Comparison of ENCODE assay signal across 21 mouse cellular contexts in genomic region chr13:72581276-72581675, GRCm38 (mm10). TPM values are rescaled to one million over a fixed set of nuclear protein-coding genes. Genes with fewer than 3 reads are reported as not detected.
"Had no signal": no experiment of that assay in that cellular context is flagged by ENCODE, and none has a peak within 500 bp of the region (broad histone marks: within the 10 kb centered on the region; RNA-seq: fewer than 3 reads in every experiment).

No protein-coding gene starts in this region.

- H3K9me3 ChIP-seq: neural tube, embryonic 15.5 days had no signal

- H3K9ac ChIP-seq: liver, embryonic 14.5 days; lung, embryonic 14.5 days; midbrain, embryonic 12.5 days; neural tube, embryonic 13.5 days; neural tube, embryonic 15.5 days had no signal

- H3K27ac ChIP-seq: liver, embryonic 14.5 days; midbrain, embryonic 12.5 days; neural tube, embryonic 13.5 days; neural tube, embryonic 15.5 days had no signal

- DNase-seq: lung, adult 18-20 months; lung, embryonic 14.5 days; lung, postnatal 10 days; lung, postnatal 4 days; midbrain, embryonic 14.5 days; retina, postnatal 1 day; right cerebral cortex, adult 18-20 months; right cerebral cortex, postnatal 25 days; right cerebral cortex, postnatal 4 days; spleen, adult 18-20 months; thymus, adult 18-20 months; thymus, postnatal 14 days; thymus, postnatal 36 days had no signal

- H3K27me3 ChIP-seq: midbrain, embryonic 12.5 days; neural tube, embryonic 13.5 days had no signal

- ATAC-seq: midbrain, embryonic 16.5 days had no signal

- H3K36me3 ChIP-seq: midbrain, embryonic 12.5 days; neural tube, embryonic 13.5 days; neural tube, embryonic 15.5 days had no signal

- H3K4me1 ChIP-seq: midbrain, embryonic 12.5 days; neural tube, embryonic 13.5 days; neural tube, embryonic 15.5 days had no signal

- H3K4me3 ChIP-seq: midbrain, embryonic 12.5 days; myocyte; neural tube, embryonic 13.5 days; neural tube, embryonic 15.5 days had no signal

- H3K4me2 ChIP-seq: lung, embryonic 14.5 days; midbrain, embryonic 12.5 days; neural tube, embryonic 13.5 days; neural tube, embryonic 15.5 days had no signal

RNA-seq across cellular contexts. Expression of gene Irx2, which starts 47.3 kb away (rescaled TPM):
- total RNA-seq: megakaryocyte-erythroid progenitor cell, adult 5-6 weeks had no signal
- polyA plus RNA-seq: liver, embryonic 16.5 days had no signal
